Mouse (Mus musculus) bone marrow, adult 2 months (tissue): Measurements from ENCODE around the gene Gucy1b2.

Experiments used
- CTCF ChIP-seq: fragments of 200-500 bp; IDR thresholded peaks from 2 replicates; pipeline ENCODE4 v1.5.1; 2011; ENCODE audit warnings: low read length, control low read depth; ENCODE audit not compliant: control insufficient read depth, insufficient read depth
- POLR2A ChIP-seq: fragments of 200-500 bp; IDR thresholded peaks from 2 replicates; pipeline ENCODE4 v1.6.1; 2011; ENCODE audit warnings: low read depth, mild to moderate bottlenecking, control low read depth, low read length, borderline replicate concordance; ENCODE audit not compliant: control insufficient read depth

DNA sequence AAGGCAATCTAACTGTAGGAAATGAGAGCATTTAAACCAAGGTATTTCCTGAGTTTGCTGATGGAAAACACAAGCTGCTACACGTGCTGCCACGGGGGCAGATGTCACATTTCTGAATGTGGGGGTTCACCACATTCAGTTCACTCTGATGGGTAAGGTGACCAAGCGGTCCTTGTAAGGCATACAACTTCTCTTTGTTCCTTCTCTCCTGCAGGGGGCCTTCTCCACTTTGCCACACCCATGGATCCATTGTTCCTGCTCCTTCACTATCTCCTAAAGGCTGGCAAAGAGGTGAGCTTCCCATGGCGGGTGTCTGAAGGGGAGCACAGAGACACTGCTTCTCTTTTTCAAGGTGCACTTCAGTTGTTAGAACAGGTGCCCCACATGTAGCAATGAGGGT lies 105.9 kb downstream of the Gucy1b2 start:
- TF ChIP-seq CTCF (no peak), POLR2A (no peak)
